Mouse (Mus musculus): ENCODE measurements around the gene Cabcoco1.

DNA sequence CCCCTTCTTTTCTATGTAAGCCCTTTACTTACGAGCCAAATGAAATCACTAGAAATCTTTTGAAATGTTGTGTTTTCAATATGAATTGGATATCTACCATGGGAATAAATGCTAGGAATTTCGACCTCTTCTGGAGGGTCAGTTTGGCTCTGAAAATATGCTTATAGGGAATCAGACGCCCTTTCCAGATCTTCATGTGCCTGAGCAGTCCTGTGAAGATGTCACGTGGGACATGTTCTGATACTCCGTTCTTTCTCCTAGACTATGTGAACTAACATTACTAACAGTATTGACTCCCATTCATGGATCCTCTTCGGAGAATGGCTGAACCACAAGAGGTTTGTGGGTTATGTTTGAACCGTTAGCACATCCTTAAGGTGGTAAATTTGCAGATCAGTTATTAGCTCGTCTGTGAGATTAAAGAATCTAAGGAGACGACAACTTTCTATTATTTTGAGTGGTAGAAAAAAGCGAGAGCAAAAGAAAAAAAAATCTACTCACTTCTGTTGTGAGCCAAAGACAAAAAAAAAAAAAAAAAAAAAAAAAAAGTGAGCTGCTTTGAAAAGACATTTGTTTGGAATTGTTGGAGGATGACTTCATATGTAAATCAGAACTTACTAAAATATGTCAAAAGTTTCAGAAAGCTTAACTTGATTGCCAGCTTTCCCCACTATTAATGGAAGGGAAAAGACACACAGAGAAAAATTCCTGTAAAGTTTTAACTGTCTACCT, 99.6 kb downstream of the Cabcoco1 start:
- no peak for TF ChIP-seq POLR2A (IDR thresholded peaks at IDR 0.05; ENCODE audit: low read depth, low read length)
- no peak for TF ChIP-seq CTCF (conservative IDR thresholded peaks at IDR 0.05; ENCODE audit: insufficient read depth, insufficient read length, low read depth, low read length)

Data from kidney, adult 2 months (tissue).